Mouse (Mus musculus) adrenal gland, adult 8-10 months (tissue): Measurements from ENCODE around the gene Ppan. TPM values are rescaled to one million over a fixed set of nuclear protein-coding genes. Genes with fewer than 3 reads are reported as not detected.
A peak's percentile ranks its signal among the peaks of the same experiment; 100 is the strongest.

ENCODE experiments used
- DNase-seq: peaks from one replicate; pipeline ENCODE4 v3.0.0; 2022
- total RNA-seq, 4 experiments: library from RNA; stranded (reverse); gene quantifications; 2 replicates each; pipeline ENCODE4 v1.2.4; 2022

Gene Ppan
- total RNA-seq, 4 experiments from 2014 or later: 27.8 to 43.1 (median 35.8) TPM

DNA sequence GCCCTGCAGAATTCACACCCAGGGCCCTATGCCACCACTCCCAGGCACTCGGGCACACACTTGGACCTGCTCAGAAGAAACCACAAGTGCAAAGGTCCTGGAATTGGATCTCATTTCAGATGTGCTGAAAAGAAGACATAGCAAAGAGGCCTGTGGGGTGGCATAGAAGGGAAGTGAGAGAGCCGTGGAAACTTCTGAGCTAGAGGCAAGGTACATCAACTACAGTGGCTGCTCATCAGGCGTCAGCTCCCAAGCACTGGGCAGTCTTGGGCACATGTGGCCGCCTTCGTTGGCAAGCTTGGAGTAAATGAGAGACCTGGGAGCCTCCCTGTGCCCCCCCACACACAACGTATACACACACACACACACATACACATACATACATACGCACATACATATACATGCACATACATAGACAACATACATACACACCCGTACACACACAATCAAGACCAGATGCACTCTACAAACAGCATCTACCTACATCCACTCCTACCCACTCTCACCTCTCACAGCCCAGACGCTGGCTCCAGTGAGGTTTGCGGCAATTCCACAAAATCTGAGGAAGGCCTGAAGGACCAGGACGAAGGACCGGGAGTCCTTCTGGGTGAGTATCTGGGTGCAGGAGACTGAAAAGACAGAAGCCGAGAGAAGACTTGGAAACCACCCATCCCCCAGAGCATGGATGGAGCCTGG is 8.7 kb upstream of the Ppan start, which contains the start of gene Angptl6:
TSS of gene Angptl6 (minus strand) at position 631 of the 696 bp plus-strand sequence.
- no peak for DNase-seq

GRCm38 (mm10) chr9:20886563-20886962 is 1.4 kb upstream of the Ppan start:
- no peak for DNase-seq

DNA sequence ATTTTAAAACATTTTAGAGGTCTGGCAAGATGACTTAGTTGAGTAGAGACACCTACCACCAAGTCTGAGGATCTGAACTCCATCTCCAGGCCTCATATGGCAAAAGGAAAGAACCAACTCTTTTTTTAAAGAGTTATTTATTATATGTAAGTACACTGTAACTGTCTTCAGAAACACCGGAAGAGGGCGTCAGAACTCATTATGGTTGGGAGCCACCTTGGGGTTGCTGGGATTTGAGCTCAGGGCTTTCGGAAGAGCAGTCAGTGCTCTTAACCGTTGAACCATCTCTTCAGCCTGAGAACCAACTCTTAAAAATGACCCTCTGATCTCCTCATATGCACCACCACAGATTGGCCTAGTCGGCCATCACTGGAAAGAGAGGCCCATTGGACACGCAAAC is 784 bp upstream of the Ppan start:
- no peak for DNase-seq

GRCm38 (mm10) chr9:20888386-20888765 is 401 bp downstream of the Ppan start:
- no peak for DNase-seq

DNA sequence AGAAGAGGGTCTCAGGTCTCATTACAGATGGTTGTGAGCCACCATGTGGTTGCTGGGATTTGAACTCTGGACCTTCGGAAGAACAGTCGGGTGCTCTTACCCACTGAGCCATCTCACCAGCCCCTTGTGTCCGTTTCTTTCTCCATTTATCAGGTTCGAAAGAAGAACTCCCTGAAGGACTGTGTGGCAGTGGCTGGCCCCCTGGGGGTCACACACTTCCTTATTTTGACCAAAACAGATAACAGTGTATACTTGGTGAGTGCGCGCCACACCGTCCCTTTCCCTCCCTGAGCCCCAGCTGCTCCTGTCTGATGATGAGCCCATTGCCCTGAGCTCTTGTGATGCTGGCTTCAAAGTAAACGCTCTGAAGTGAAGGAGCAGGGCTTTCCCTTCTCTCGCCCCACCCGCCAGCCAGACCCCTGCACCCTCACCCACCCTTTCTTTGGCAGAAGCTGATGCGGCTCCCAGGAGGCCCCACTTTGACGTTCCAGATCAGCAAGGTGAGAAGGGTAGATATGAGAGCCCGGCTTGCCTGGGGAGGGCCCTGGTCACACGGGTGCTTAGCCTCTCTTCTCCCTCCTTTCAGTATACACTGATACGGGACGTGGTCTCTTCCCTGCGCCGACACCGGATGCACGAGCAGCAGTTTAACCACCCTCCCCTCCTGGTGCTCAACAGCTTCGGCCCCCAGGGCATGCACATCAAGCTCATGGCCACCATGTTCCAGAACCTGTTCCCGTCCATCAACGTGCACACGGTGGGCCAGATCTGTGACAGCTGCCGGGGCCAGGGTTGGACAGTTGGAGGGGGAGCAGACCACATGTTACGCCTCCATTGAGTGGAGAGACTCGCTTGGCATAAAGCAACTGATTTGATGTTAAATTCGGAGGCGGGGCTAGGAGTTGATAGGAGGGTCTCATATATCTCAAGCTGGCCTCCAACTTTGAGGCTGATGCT is 1.5 kb downstream of the Ppan start:
- no peak for DNase-seq

GRCm38 (mm10) chr9:20890411-20890810 is 2.4 kb downstream of the Ppan start:
- DNase-seq: no peak

DNA sequence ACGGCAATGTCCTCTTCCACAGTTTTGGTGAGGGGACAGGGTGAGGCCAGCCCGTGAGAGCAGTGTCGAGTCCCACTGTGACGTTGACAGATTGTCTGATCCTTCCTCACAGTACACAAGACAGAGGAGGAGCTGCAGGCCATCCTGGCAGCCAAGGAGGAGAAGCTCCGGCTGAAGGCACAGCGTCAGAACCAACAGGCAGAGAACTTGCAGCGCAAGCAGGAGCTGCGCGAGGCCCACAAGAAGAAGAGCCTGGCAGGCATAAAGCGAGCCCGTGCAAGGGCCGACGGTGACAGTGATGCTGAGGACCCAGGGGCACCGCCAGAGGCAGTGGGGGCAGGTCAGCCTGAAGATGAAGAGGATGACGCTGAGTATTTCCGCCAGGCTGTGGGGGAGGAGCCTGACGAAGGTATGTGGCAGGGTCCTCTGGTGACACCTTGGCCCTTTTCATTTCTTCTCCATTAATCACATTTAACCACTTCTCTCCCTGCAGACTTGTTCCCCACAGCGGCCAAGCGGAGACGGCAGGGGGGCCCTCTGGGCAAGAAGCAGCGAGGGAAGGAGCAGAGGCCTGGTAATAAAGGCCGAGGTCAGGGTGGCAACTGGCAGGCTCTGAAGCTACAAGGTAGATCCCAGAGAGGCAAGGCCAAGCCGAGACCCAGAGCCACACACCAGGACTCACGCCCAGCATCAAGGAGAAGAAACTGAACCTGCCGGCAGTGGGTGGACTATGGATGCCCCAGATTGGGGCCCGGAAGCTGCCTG is 3.5 kb downstream of the Ppan start:
- DNase-seq: no peak

DNA sequence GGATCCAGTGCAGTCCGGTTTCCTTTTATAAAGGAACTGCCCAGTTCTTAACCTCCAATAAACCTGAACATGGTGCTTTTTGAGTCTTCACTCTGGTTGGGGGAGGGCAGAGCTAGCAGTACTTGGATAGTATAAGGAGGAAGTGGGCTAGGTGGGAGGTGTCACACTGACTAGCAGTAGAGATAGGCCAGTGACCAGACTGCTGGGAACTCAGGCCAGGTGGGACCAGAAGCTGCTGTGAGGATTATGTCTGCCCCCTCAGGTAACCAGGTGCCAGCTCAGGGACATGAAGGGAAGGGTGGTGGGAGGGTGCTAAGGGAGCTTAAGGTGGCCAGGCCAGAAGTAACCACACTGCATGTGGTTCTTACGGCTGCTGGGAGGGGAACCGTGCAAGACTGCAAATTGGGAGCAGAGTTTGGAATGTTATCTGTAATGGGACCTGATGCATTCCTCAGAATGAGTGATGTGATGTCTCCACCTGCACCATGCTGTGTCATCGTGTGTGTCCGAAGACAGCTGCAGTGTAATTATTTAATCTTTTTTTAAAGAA is 4.2 kb downstream of the Ppan start:
- DNase-seq: no peak

DNA sequence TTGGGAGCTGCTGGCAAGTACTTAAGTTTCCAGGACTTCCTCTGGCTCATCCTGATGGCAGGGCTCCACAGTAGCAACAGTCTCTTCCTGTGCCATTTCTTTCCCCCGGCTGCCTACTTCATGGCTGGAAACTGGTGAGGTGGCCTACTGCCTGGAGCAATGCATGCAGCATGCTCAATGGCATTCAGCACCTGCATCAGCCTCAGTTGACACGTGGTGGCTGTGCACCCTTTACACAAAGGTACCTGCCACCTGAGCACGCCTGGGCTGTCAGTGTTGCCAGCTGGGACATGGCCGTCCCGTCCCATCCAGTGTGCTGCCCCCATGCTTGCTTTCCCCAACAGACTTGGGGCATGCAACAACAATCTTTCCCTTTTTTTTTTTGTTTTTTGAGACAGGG is 5.1 kb downstream of the Ppan start:
- no peak for DNase-seq

DNA sequence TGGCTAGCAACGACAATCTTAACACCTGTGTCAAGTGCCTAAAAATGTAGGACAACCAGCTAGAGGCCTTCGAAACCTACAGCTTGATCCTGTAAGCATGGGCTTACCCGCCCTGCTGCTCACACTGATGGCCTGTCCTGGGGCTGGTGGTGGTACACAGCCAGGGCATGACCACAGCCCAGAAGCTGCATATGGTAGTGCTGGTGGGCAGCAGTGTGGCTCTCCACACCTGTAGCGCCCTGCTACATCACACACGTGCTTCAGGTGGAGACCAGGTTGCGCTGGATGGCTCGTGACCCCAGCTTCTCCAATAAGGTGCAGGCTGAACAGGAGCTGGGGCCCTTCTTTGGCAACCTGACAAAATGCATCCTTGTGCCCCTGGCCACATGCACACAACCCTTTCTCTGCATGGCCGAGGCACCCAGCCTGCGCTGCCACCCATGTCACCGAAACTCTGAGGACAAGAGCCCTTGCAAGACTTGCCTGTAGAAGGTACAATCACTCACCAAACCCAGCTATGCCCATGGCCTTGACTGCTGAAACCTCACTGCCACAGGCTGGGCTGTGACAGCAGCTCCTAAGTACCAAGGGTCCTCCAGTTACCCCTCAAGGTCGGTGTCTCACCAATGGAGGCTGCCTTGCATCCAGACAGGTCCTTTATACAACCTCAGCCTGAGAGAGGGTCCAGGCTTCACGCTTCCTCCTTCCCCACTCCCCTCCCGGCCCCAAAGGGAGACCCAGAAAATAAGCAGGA is 5.8 kb downstream of the Ppan start:
- no peak for DNase-seq

GRCm38 (mm10) chr9:20894629-20895028 is 6.7 kb downstream of the Ppan start:
- DNase-seq: no peak

DNA sequence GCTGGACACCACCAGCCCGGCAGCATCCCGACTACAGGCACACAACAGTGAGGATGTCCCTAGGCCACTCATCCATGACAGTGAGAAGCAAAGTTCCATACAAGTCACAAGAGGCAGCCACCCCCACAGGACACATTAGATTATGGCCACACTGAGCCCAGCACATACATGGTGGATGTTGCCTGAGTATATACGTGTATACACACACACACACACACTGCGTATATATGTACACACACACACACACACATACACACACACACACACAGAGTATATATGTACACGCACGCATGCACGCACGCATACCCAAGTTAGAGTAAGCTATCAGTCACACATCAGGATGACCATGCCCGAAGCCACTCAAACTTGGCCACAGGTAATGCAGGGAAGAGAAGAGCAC is 7.4 kb downstream of the Ppan start:
- no peak for DNase-seq

DNA sequence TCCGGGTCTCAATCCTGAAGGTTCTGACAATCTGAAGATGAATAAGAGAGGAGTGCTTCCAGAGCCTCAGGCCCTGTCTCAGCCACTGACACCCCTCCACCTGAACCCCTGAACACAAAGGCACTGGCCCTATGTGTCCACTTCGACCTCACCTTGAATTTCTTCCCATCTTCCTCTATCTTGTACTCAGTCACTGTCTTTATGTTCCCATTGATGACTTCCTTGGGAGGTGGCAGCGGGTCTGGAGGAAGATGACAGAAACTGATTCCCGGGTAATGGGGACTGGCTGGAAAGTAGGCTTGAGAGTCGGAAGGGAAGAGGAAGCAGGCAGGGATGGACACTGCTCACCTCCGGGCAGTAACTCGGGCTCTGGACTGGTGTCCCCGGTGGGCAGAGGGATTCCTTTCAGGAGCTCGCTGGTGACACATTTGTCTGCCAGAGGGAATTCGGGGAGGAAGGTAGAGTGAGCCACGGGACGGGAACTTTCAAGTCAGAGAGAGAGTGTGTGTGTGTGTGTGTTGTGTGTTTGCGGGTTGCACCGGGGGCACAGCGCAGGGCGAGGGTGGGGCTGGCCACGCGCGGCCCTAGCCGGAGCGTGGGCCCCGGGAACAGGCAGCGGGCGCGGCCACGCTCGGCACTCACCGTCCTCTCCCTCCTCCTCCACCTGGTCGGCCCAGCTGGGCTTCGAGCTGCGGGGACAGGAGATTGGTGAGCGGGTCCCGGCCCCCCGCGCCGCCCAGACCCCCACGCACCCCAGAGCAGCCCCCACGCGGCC is 9.9 kb downstream of the Ppan start:
- DNase-seq: no peak

DNA sequence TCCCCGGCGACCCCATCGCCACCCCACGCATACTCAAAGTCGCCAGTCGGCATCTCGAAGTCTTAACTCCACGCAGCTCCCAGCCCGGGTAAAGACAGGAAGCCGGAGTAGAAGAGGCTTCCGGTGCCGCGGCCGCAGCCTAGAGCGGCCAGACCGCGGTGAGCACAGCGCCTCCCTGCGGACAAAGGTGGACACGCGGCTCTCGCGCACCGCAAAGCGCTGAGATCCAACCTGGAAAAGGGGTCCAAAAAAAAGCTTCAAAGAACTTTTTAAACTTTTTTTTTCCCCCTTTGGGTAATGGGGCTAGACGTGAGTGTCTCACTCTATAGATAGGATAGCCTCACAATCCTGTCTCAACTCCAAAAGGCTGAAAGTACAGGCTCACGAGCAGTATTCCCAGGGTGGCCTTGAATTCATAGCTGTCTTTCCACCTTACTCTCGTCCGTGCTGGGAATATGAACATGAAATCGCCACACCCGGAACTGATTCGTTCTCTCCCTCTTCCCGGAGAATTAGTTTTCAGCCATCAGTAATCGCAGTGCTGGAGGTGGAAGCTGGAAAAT is 10.6 kb downstream of the Ppan start, which contains the start of gene Eif3g:
TSS of gene Eif3g (minus strand) at position 113 of the 563 bp plus-strand sequence.
- DNase-seq: peak; percentile 76

DNA sequence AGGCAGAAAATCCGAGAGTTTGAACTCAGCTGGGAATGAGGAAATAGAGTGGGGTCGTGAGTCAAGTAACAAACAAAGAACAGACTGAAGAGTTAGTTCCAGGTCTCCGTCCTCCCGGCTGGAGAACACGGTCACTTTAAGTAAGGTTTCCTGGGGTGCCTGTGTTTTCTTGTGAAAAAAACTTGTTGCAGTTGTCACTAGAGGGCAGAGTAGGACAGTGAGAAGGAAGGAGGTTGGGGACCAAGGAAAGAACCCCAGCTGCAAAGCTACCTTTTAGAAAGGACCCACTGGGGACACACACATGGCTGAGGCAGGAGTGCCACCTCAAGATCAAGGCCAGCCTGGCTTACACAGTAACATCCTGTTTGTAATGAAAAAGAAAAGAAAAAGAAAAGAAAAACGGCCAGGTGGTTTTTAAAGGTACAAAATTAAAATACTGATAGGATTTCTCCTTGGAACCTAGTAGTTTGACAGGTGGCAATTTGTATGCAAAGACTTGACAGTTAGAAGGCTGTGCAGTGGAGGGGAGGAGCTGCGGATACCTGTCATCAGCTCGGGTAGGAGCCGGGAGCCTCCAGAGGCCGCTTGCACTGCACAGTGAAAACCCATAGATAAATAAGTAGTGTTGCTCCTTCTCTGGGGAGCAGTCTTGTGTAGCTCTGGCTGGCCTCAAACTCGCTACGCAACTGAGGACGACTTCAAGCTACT is 13.6 kb downstream of the Ppan start:
- no peak for DNase-seq

- no peak for DNase-seq
Measured at GRCm38 (mm10) chr9:20902174-20902491, 14.2 kb downstream of the Ppan start.

- DNase-seq: no peak
Measured at GRCm38 (mm10) chr9:20909948-20910347, 22.0 kb downstream of the Ppan start.

- DNase-seq: no peak
Measured at GRCm38 (mm10) chr9:20916160-20916559, 28.2 kb downstream of the Ppan start.

DNA sequence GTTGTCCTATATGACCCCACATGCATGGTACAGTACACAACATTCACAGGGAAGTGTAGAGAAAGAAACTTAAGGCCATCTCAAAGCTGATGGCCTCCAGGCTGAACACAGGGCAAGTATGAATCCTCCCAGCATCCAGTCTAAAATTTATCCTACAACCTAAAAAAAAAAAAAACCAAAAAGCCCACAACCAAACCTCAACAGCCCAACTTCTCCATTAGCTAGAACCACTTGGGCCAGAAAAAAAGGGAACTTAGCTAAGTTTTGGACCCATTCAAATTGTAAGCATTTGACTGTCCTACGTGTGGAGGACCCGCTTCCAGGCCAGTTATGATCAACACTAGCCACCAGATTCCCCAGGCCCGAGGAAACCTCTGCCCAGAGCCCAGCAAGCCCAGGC is 35.3 kb downstream of the Ppan start:
- DNase-seq: no peak
